Mouse (Mus musculus): ENCODE data around the gene Ptges3l.
A peak's percentile ranks its signal among the peaks of the same experiment; 100 is the strongest.
"Not testable (repeated sequence)": the region's sequence is repeated elsewhere in the genome, so short reads cannot be mapped to it uniquely, and the experiment has no call there.

The Ptges3l gene

GRCm38 (mm10) chr11:101420148-101420547 lies 5.0 kb downstream of the Ptges3l start:
- DNase-seq (ENCODE audit: low read depth, low spot score) = no peak

GRCm38 (mm10) chr11:101419610-101420009 lies 5.5 kb downstream of the Ptges3l start:
- peak; percentile 73 for DNase-seq (ENCODE audit: low read depth, low spot score)

- no peak for DNase-seq (ENCODE audit: low read depth, low spot score)
Measured at GRCm38 (mm10) chr11:101418991-101419390, 6.1 kb downstream of the Ptges3l start.

GRCm38 (mm10) chr11:101417101-101417855 lies 7.9 kb downstream of the Ptges3l start, which contains the start of gene Aarsd1:
Gene Aarsd1 (minus strand): TSS chr11:101417615.
- peak; percentile 89 for DNase-seq (ENCODE audit: low read depth, low spot score)

- DNase-seq (ENCODE audit: low read depth, low spot score) = peak; percentile 84
Measured at GRCm38 (mm10) chr11:101416433-101417100, 8.6 kb downstream of the Ptges3l start.

- DNase-seq (ENCODE audit: low read depth, low spot score) = peak; percentile 39
Measured at GRCm38 (mm10) chr11:101415306-101415705, 9.8 kb downstream of the Ptges3l start.

- peak; percentile 72 for DNase-seq (ENCODE audit: low read depth, low spot score)
Measured at GRCm38 (mm10) chr11:101395110-101395509, 30.0 kb downstream of the Ptges3l start.

GRCm38 (mm10) chr11:101381817-101382216 lies 43.3 kb downstream of the Ptges3l start:
- DNase-seq (ENCODE audit: low read depth, low spot score) = peak; percentile 66

GRCm38 (mm10) chr11:101378926-101379325 lies 46.2 kb downstream of the Ptges3l start:
- DNase-seq (ENCODE audit: low read depth, low spot score) = no peak

GRCm38 (mm10) chr11:101378196-101378595 lies 46.9 kb downstream of the Ptges3l start:
- DNase-seq (ENCODE audit: low read depth, low spot score) = not testable (repeated sequence)

- no peak for DNase-seq (ENCODE audit: low read depth, low spot score)
Measured at GRCm38 (mm10) chr11:101374421-101374938, 50.7 kb downstream of the Ptges3l start.

GRCm38 (mm10) chr11:101370141-101370540 lies 55.0 kb downstream of the Ptges3l start:
- DNase-seq (ENCODE audit: low read depth, low spot score) = no peak

All from R1 (cell line).